Mouse (Mus musculus) heart, adult 11 months (tissue): ENCODE measurements at regions not wholly inside any gene's neighbourhood (a gene's known extent, or its start where the extent isn't known, plus 50 kb on each side); places are given as distances from the start of the nearest gene placed in this dataset.

Experiments
- DNase-seq: peaks from one replicate; pipeline ENCODE4 v3.0.0; 2022

GRCm38 (mm10) chr12:46636888-46637287, 181.8 kb downstream of the Nova1 start:
- DNase-seq: no peak

- peak; percentile 88 for DNase-seq
These were observed 183.5 kb downstream of the Nova1 start for GRCm38 (mm10) chr12:46635125-46635772.

GRCm38 (mm10) chr12:46634771-46635124, 184.0 kb downstream of the Nova1 start:
- DNase-seq: no peak

GRCm38 (mm10) chr12:46632384-46632783, 186.3 kb downstream of the Nova1 start:
- peak; percentile 92 for DNase-seq

- DNase-seq: no peak
These were observed 191.4 kb downstream of the Nova1 start for GRCm38 (mm10) chr12:46627320-46627719.

GRCm38 (mm10) chr12:46611439-46611838, 207.3 kb downstream of the Nova1 start:
- no peak for DNase-seq

- no peak for DNase-seq
These were observed 209.0 kb downstream of the Nova1 start for GRCm38 (mm10) chr12:46609580-46610311.

GRCm38 (mm10) chr12:46608290-46608910, 210.3 kb downstream of the Nova1 start:
- DNase-seq: no peak

- DNase-seq: no peak
These were observed 221.5 kb downstream of the Nova1 start for GRCm38 (mm10) chr12:46597200-46597599.

GRCm38 (mm10) chr12:46568665-46569064, 250.1 kb downstream of the Nova1 start:
- DNase-seq: no peak

- DNase-seq: no peak
These were observed 252.4 kb downstream of the Nova1 start for GRCm38 (mm10) chr12:46566324-46566723.

GRCm38 (mm10) chr12:46520942-46521341, 297.8 kb downstream of the Nova1 start:
- DNase-seq: no peak

- peak; percentile 64 for DNase-seq
These were observed 310.9 kb downstream of the Nova1 start for GRCm38 (mm10) chr12:46507829-46508228.

- no peak for DNase-seq
These were observed 326.3 kb downstream of the Nova1 start for GRCm38 (mm10) chr12:46492465-46492864.

- no peak for DNase-seq
These were observed 367.8 kb downstream of the Nova1 start for GRCm38 (mm10) chr12:46450888-46451287.

GRCm38 (mm10) chr12:46444644-46445313, 373.9 kb downstream of the Nova1 start:
- peak; percentile 71 for DNase-seq

GRCm38 (mm10) chr12:46419591-46419990, 399.1 kb downstream of the Nova1 start:
- DNase-seq: no peak

- no peak for DNase-seq
These were observed 399.7 kb downstream of the Nova1 start for GRCm38 (mm10) chr12:46418990-46419389.

GRCm38 (mm10) chr12:46416765-46417404, 401.8 kb downstream of the Nova1 start:
- no peak for DNase-seq

- no peak for DNase-seq
These were observed 402.5 kb downstream of the Nova1 start for GRCm38 (mm10) chr12:46416250-46416649.

GRCm38 (mm10) chr12:46405674-46406073, 413.1 kb downstream of the Nova1 start:
- no peak for DNase-seq

- no peak for DNase-seq
These were observed 419.1 kb downstream of the Nova1 start for GRCm38 (mm10) chr12:46399653-46399975.
